Mouse (Mus musculus) WW6 (cell line): ENCODE data around the gene Banp.

Source experiments
- DNase-seq: peaks from one replicate; pipeline ENCODE4 v3.0.0-alpha.2; 2013; ENCODE audit warnings: low read depth, low spot score

Gene Banp

GRCm38 (mm10) chr8:122058951-122059350, 109.4 kb downstream of the Banp start:
- no peak for DNase-seq

- DNase-seq, result no peak
Measured at GRCm38 (mm10) chr8:122062508-122063223, 113.1 kb downstream of the Banp start.

- no peak for DNase-seq
Measured at GRCm38 (mm10) chr8:122064353-122064752, 114.8 kb downstream of the Banp start.

- no peak for DNase-seq
Measured at GRCm38 (mm10) chr8:122067783-122068505, 118.4 kb downstream of the Banp start.

- DNase-seq, result no peak
Measured at GRCm38 (mm10) chr8:122068609-122069008, 119.1 kb downstream of the Banp start.

- DNase-seq, result no peak
Measured at GRCm38 (mm10) chr8:122069281-122069680, 119.7 kb downstream of the Banp start.

GRCm38 (mm10) chr8:122071193-122071592, 121.6 kb downstream of the Banp start:
- DNase-seq, result no peak

GRCm38 (mm10) chr8:122073964-122074363, 124.4 kb downstream of the Banp start:
- no peak for DNase-seq

GRCm38 (mm10) chr8:122074442-122074841, 124.9 kb downstream of the Banp start:
- no peak for DNase-seq

GRCm38 (mm10) chr8:122074977-122075376, 125.4 kb downstream of the Banp start:
- peak; percentile 16 for DNase-seq

GRCm38 (mm10) chr8:122076183-122076842, 126.8 kb downstream of the Banp start:
- no peak for DNase-seq

- DNase-seq, result no peak
Measured at GRCm38 (mm10) chr8:122078321-122078720, 128.8 kb downstream of the Banp start.
